Mouse (Mus musculus) cerebellum, adult 2 months (tissue): Measurements from ENCODE around the gene Epha4.

Experiments
- CTCF ChIP-seq: fragments of 200-500 bp; IDR thresholded peaks from 2 replicates; pipeline ENCODE4 v1.5.1; 2011; ENCODE audit warnings: low read depth, mild to moderate bottlenecking, control low read depth, low read length, moderate library complexity, borderline replicate concordance; ENCODE audit not compliant: insufficient read depth
- POLR2A ChIP-seq: fragments of 200-500 bp; IDR thresholded peaks from 2 replicates; pipeline ENCODE4 v1.6.1; 2011; ENCODE audit warnings: low read length, control low read depth, borderline replicate concordance; ENCODE audit not compliant: insufficient read depth

GRCm38 (mm10) chr1:77487856-77488462 lies 26.9 kb downstream of the Epha4 start:
- TF ChIP-seq CTCF (no peak), POLR2A (no peak)
